Mouse (Mus musculus): Measurements from ENCODE around the gene G430095P16Rik.
A peak's percentile ranks its signal among the peaks of the same experiment; 100 is the strongest.

- TF ChIP-seq POLR2A (IDR thresholded peaks at IDR 0.05; ENCODE audit: borderline replicate concordance, extremely low read depth, low read depth, low read length) (peak; percentile 48; the same call in 1 of the 2 replicates), CTCF (IDR thresholded peaks at IDR 0.05; ENCODE audit: insufficient read depth, low read length) (no peak)
These were observed 33.5 kb upstream of the G430095P16Rik start for GRCm38 (mm10) chr8:84689091-84689915.

Measured in lung, adult 2 months (tissue).